Mouse (Mus musculus) bone marrow, adult 2 months (tissue): ENCODE data around the gene Nalcn.

ENCODE experiments used
- CTCF ChIP-seq: fragments of 200-500 bp; IDR thresholded peaks from 2 replicates; pipeline ENCODE4 v1.5.1; 2011; ENCODE audit warnings: low read length, control low read depth; ENCODE audit not compliant: control insufficient read depth, insufficient read depth
- POLR2A ChIP-seq: fragments of 200-500 bp; IDR thresholded peaks from 2 replicates; pipeline ENCODE4 v1.6.1; 2011; ENCODE audit warnings: low read depth, mild to moderate bottlenecking, control low read depth, low read length, borderline replicate concordance; ENCODE audit not compliant: control insufficient read depth

- TF ChIP-seq CTCF (no peak), POLR2A (no peak)
Measured at GRCm38 (mm10) chr14:123555533-123555932, 71.4 kb downstream of the Nalcn start.
